Mouse (Mus musculus): ENCODE results near the gene Sirt5.

DNA sequence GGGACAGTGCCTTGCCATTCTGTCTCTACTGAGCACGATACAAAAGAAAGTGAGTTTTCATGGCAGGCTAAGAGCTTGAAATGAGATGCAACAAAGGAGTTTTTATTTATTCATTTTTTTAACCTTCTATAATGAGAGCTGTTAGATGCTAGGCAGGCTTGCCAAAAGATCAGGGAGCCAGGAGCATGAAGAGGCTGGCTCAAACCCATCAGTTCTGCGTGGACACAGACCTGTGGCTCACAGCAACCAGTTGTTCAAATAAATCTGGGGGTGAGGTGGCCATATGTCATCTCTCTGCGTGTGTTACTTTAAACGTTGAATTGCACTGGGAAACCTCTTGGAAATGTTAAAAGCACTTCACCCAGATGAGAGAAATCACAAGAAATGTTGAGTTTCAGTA lies 11.9 kb upstream of the Sirt5 start:
- TF ChIP-seq CTCF (IDR thresholded peaks at IDR 0.05; ENCODE audit: low read depth, low read length) (no peak), POLR2AphosphoS5 (IDR thresholded peaks at IDR 0.05; ENCODE audit: insufficient replicate concordance, low read depth, low read length) (no peak), GATA1 (IDR thresholded peaks at IDR 0.05; ENCODE audit: borderline replicate concordance, low read length) (no peak), GATA2 (IDR thresholded peaks at IDR 0.05; ENCODE audit: borderline replicate concordance, low read depth, low read length) (no peak)
